Mouse (Mus musculus): ENCODE data around the gene Tecta. TPM values are rescaled to one million over a fixed set of nuclear protein-coding genes. Genes with fewer than 3 reads are reported as not detected.
A peak's percentile ranks its signal among the peaks of the same experiment; 100 is the strongest.

Gene Tecta
- polyA plus RNA-seq, 1 experiment from 2014 or later: 0.33 TPM

- Histone ChIP-seq H3K4me1 (ENCODE audit: control insufficient read depth, insufficient read depth, low read length) (no peaks in the 10 kb centered on the region), H3K9me3 (replicated peaks; ENCODE audit: control insufficient read depth, low read length) (no peaks in the 10 kb centered on the region), H3K27ac (ENCODE audit: low read depth, low read length) (no peak overlapping the region), H3K36me3 (ENCODE audit: control insufficient read depth, insufficient read depth, low read length) (peaks cover 33% of the 10 kb centered on the region; the same call in 1 of the 2 replicates), H3K4me2 (ENCODE audit: low read length) (no peak overlapping the region), H3K9ac (ENCODE audit: low read length) (no peak overlapping the region), H3K27me3 (replicated peaks; ENCODE audit: control insufficient read depth, insufficient read depth, low read length) (no peaks in the 10 kb centered on the region), H3K4me3 (ENCODE audit: low read depth, low read length) (no peak overlapping the region)
- WGBS: 86% methylated on average over 2 of the region's 2 CpGs
- DNase-seq (ENCODE audit: low spot score) (no peak), ATAC-seq (no peak)
These were observed 23.9 kb upstream of the Tecta start for GRCm38 (mm10) chr9:42423649-42424048.

GRCm38 (mm10) chr9:42419687-42420086, 20.0 kb upstream of the Tecta start:
- Histone ChIP-seq H3K4me3 (ENCODE audit: low read depth, low read length) (no peak overlapping the region), H3K9me3 (replicated peaks; ENCODE audit: control insufficient read depth, low read length) (no peaks in the 10 kb centered on the region), H3K4me2 (ENCODE audit: low read length) (no peak overlapping the region), H3K36me3 (ENCODE audit: control insufficient read depth, insufficient read depth, low read length) (peaks cover 32% of the 10 kb centered on the region; the same call in 1 of the 2 replicates), H3K9ac (ENCODE audit: low read length) (no peak overlapping the region), H3K27me3 (replicated peaks; ENCODE audit: control insufficient read depth, insufficient read depth, low read length) (no peaks in the 10 kb centered on the region), H3K4me1 (ENCODE audit: control insufficient read depth, insufficient read depth, low read length) (no peaks in the 10 kb centered on the region), H3K27ac (ENCODE audit: low read depth, low read length) (no peak overlapping the region)
- WGBS: 69% methylated on average over 2 of the region's 2 CpGs
- DNase-seq (ENCODE audit: low spot score): no peak
- no peak for ATAC-seq

DNA sequence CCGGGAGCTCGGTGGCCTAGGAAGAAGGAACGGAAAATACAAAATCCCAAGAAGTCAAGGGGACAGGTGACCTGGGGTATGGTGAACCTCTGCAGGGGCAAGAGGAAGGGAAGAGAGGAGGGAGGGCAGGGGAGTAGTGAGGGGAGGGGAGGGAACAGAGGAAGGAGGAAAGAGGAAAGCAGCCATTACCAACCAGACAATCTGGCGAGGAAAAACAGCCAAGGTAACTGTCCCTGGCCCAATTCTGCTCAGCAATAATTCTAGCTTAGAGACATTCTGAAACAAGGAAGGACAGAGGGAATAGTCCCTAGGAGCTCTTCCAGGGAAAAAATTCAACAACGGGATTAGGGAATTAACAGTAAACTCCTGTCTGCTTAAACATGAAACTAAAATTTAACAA, 19.1 kb upstream of the Tecta start:
- H3K4me3 ChIP-seq (ENCODE audit: low read depth, low read length): no peak overlapping the region
- peaks cover 30% of the 10 kb centered on the region; the same call in 1 of the 2 replicates for H3K36me3 ChIP-seq (ENCODE audit: control insufficient read depth, insufficient read depth, low read length)
- H3K27me3 ChIP-seq (replicated peaks; ENCODE audit: control insufficient read depth, insufficient read depth, low read length): no peaks in the 10 kb centered on the region
- no peak overlapping the region for H3K4me2 ChIP-seq (ENCODE audit: low read length)
- no peak overlapping the region for H3K27ac ChIP-seq (ENCODE audit: low read depth, low read length)
- 0 out of 2 replicates have a peak, but pooled peaks cover under 1% of the 10 kb centered on the region for H3K4me1 ChIP-seq (ENCODE audit: control insufficient read depth, insufficient read depth, low read length)
- H3K9me3 ChIP-seq (replicated peaks; ENCODE audit: control insufficient read depth, low read length): no peaks in the 10 kb centered on the region
- DNase-seq (ENCODE audit: low spot score): no peak
- 90% methylated on average over 5 of the region's 5 CpGs for WGBS
- no peak for ATAC-seq
- no peak overlapping the region for H3K9ac ChIP-seq (ENCODE audit: low read length)

GRCm38 (mm10) chr9:42417352-42417952, 17.7 kb upstream of the Tecta start:
- Histone ChIP-seq H3K9ac (ENCODE audit: low read length) (no peak overlapping the region), H3K36me3 (ENCODE audit: control insufficient read depth, insufficient read depth, low read length) (peaks cover 25% of the 10 kb centered on the region; the same call in 1 of the 2 replicates), H3K4me3 (ENCODE audit: low read depth, low read length) (no peak overlapping the region), H3K27ac (ENCODE audit: low read depth, low read length) (no peak overlapping the region), H3K9me3 (replicated peaks; ENCODE audit: control insufficient read depth, low read length) (no peaks in the 10 kb centered on the region), H3K27me3 (replicated peaks; ENCODE audit: control insufficient read depth, insufficient read depth, low read length) (no peaks in the 10 kb centered on the region), H3K4me1 (ENCODE audit: control insufficient read depth, insufficient read depth, low read length) (peaks cover 5% of the 10 kb centered on the region; the same call in 1 of the 2 replicates), H3K4me2 (ENCODE audit: low read length) (no peak overlapping the region)
- no peak for DNase-seq (ENCODE audit: low spot score)
- no peak for ATAC-seq
- 63% methylated on average over 12 of the region's 12 CpGs for WGBS

GRCm38 (mm10) chr9:42415184-42415583, 15.5 kb upstream of the Tecta start:
- Histone ChIP-seq H3K27me3 (replicated peaks; ENCODE audit: control insufficient read depth, insufficient read depth, low read length) (no peaks in the 10 kb centered on the region), H3K36me3 (ENCODE audit: control insufficient read depth, insufficient read depth, low read length) (peaks cover 19% of the 10 kb centered on the region; the same call in 1 of the 2 replicates), H3K4me1 (ENCODE audit: control insufficient read depth, insufficient read depth, low read length) (peaks cover 5% of the 10 kb centered on the region; the same call in 1 of the 2 replicates), H3K27ac (ENCODE audit: low read depth, low read length) (no peak overlapping the region), H3K4me3 (ENCODE audit: low read depth, low read length) (no peak overlapping the region), H3K9ac (ENCODE audit: low read length) (no peak overlapping the region), H3K9me3 (replicated peaks; ENCODE audit: control insufficient read depth, low read length) (no peaks in the 10 kb centered on the region), H3K4me2 (ENCODE audit: low read length) (no peak overlapping the region)
- 26% methylated on average over 1 of the region's 1 CpGs for WGBS
- ATAC-seq (no peak), DNase-seq (ENCODE audit: low spot score) (no peak)

DNA sequence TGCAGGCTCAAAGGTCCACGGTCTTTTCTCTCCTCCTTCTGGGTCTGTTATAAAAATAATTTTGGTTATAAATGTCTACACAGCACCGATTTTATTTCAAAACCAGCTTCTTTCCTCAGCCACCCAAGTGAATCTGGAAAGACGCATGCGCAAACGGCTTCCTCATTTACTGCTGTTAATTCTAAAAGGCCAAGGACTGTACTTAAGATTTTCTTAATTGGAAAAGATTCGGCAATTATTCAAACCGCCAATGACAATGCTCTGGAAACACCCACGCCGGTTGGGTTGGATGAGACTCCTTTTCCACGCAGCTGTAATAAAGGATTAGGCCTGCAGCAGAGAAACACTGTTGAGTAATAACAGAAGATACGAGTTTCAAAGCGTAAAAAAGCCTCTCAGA, 13.6 kb upstream of the Tecta start:
- DNase-seq (ENCODE audit: low spot score): peak; percentile 41
- no peak overlapping the region for H3K4me3 ChIP-seq (ENCODE audit: low read depth, low read length)
- H3K9ac ChIP-seq (ENCODE audit: low read length): no peak overlapping the region
- peaks cover 5% of the 10 kb centered on the region; the same call in 1 of the 2 replicates for H3K4me1 ChIP-seq (ENCODE audit: control insufficient read depth, insufficient read depth, low read length)
- ATAC-seq: no peak
- no peak overlapping the region for H3K27ac ChIP-seq (ENCODE audit: low read depth, low read length)
- peaks cover 15% of the 10 kb centered on the region; the same call in 1 of the 2 replicates for H3K36me3 ChIP-seq (ENCODE audit: control insufficient read depth, insufficient read depth, low read length)
- H3K27me3 ChIP-seq (replicated peaks; ENCODE audit: control insufficient read depth, insufficient read depth, low read length): no peaks in the 10 kb centered on the region
- H3K9me3 ChIP-seq (replicated peaks; ENCODE audit: control insufficient read depth, low read length): no peaks in the 10 kb centered on the region
- no peak overlapping the region for H3K4me2 ChIP-seq (ENCODE audit: low read length)
- 30% methylated on average over 12 of the region's 12 CpGs for WGBS

DNA sequence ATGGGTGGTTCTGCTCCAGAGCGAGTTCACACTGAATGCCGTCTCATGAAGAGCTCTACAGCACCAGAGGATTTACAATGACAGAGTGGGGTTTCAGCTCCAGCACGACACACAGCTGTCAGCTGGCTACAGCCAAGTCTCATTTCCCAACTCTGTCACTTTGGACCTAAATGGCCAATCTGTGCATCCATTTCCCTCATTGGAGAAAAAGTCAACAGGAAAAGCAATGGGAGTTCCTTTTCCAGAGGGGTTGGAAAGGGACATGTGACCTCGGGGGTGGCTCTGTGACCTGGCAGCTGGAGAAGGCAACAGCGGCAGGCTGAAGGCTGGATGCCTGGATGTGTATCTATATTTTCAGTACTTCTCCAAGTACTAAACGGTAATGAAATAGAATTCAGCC, 11.6 kb upstream of the Tecta start:
- ATAC-seq (no peak), DNase-seq (ENCODE audit: low spot score) (no peak)
- Histone ChIP-seq H3K27me3 (replicated peaks; ENCODE audit: control insufficient read depth, insufficient read depth, low read length) (no peaks in the 10 kb centered on the region), H3K36me3 (ENCODE audit: control insufficient read depth, insufficient read depth, low read length) (peaks cover 15% of the 10 kb centered on the region; the same call in 1 of the 2 replicates), H3K9ac (ENCODE audit: low read length) (no peak overlapping the region), H3K4me3 (ENCODE audit: low read depth, low read length) (no peak overlapping the region), H3K4me1 (ENCODE audit: control insufficient read depth, insufficient read depth, low read length) (peaks cover 5% of the 10 kb centered on the region; the same call in 1 of the 2 replicates), H3K27ac (ENCODE audit: low read depth, low read length) (no peak overlapping the region), H3K9me3 (replicated peaks; ENCODE audit: control insufficient read depth, low read length) (no peaks in the 10 kb centered on the region), H3K4me2 (ENCODE audit: low read length) (no peak overlapping the region)
- 90% methylated on average over 6 of the region's 6 CpGs for WGBS

GRCm38 (mm10) chr9:42405736-42406135, 6.0 kb upstream of the Tecta start:
- H3K4me3 ChIP-seq (ENCODE audit: low read depth, low read length): no peak overlapping the region
- no peaks in the 10 kb centered on the region for H3K27me3 ChIP-seq (replicated peaks; ENCODE audit: control insufficient read depth, insufficient read depth, low read length)
- H3K4me1 ChIP-seq (ENCODE audit: control insufficient read depth, insufficient read depth, low read length): no peaks in the 10 kb centered on the region; the same call in 1 of the 2 replicates
- no peaks in the 10 kb centered on the region for H3K36me3 ChIP-seq (ENCODE audit: control insufficient read depth, insufficient read depth, low read length)
- WGBS: 80% methylated on average over 4 of the region's 4 CpGs
- H3K9ac ChIP-seq (ENCODE audit: low read length): no peak overlapping the region
- no peak for DNase-seq (ENCODE audit: low spot score)
- H3K4me2 ChIP-seq (ENCODE audit: low read length): no peak overlapping the region
- H3K27ac ChIP-seq (ENCODE audit: low read depth, low read length): no peak overlapping the region
- no peaks in the 10 kb centered on the region for H3K9me3 ChIP-seq (replicated peaks; ENCODE audit: control insufficient read depth, low read length)
- ATAC-seq: no peak

DNA sequence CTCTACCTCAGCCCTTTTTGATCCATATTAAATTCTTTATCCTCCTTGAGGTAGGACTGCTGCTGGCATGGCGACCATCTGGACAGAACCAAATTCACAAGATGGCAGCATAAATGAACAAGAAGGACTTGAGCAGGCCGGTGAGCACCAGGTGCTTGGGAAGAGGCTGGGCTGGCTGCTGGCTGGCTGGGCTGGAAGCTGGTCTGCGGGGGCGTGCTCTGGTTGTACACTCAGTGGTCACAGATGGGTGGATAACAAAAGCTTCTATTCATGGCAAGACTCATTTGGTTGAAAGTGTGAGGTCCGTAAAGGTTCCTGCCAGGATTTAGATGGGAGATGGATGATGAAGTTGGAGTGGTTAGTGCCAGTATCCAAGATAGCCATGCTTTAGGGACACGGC, 1.8 kb upstream of the Tecta start:
- WGBS: 63% methylated on average over 6 of the region's 6 CpGs
- no peak for ATAC-seq
- H3K4me3 ChIP-seq (ENCODE audit: low read depth, low read length): no peak overlapping the region
- no peak overlapping the region for H3K4me2 ChIP-seq (ENCODE audit: low read length)
- DNase-seq (ENCODE audit: low spot score): no peak
- no peak overlapping the region for H3K9ac ChIP-seq (ENCODE audit: low read length)
- no peaks in the 10 kb centered on the region for H3K27me3 ChIP-seq (replicated peaks; ENCODE audit: control insufficient read depth, insufficient read depth, low read length)
- H3K36me3 ChIP-seq (ENCODE audit: control insufficient read depth, insufficient read depth, low read length): no peaks in the 10 kb centered on the region
- H3K4me1 ChIP-seq (ENCODE audit: control insufficient read depth, insufficient read depth, low read length): peaks cover 6% of the 10 kb centered on the region
- no peak overlapping the region for H3K27ac ChIP-seq (ENCODE audit: low read depth, low read length)
- H3K9me3 ChIP-seq (replicated peaks; ENCODE audit: control insufficient read depth, low read length): no peaks in the 10 kb centered on the region

All from forebrain, embryonic 14.5 days (tissue).